Mouse (Mus musculus) myocyte (in vitro differentiated cells): ENCODE results near the gene Csf2rb. TPM values are rescaled to one million over a fixed set of nuclear protein-coding genes. Genes with fewer than 3 reads are reported as not detected.

Experiments
- H3K27me3 ChIP-seq: one replicate; pipeline ENCODE4 v1.6.1; 2011; ENCODE audit not compliant: control insufficient read depth, insufficient read depth, insufficient read length
- H3K36me3 ChIP-seq: one replicate; pipeline ENCODE4 v1.6.1; 2011; ENCODE audit not compliant: control insufficient read depth, insufficient read depth
- H3K4me2 ChIP-seq: one replicate; pipeline ENCODE4 v1.6.1; 2011; ENCODE audit warnings: low read depth, control low read depth
- H3K4me3 ChIP-seq: one replicate; pipeline ENCODE4 v1.5.1; 2011; ENCODE audit warnings: mild to moderate bottlenecking, control low read depth, moderate library complexity
- H3K79me2 ChIP-seq: one replicate; pipeline ENCODE4 v1.6.1; 2011; ENCODE audit not compliant: control insufficient read depth, insufficient read depth
- H3ac ChIP-seq: one replicate; pipeline ENCODE4 v1.6.1; 2011; ENCODE audit not compliant: control insufficient read depth, insufficient read length
- CEBPB ChIP-seq: IDR thresholded peaks from 2 replicates; pipeline ENCODE4 v1.6.1; 2011; ENCODE audit warnings: mild to moderate bottlenecking, moderate library complexity; ENCODE audit not compliant: poor library complexity, insufficient read depth, severe bottlenecking
- E2F4 ChIP-seq: IDR thresholded peaks from one replicate; pipeline ENCODE4 v1.6.1; 2011; ENCODE audit warnings: mild to moderate bottlenecking, control low read depth, moderate library complexity; ENCODE audit not compliant: insufficient read depth
- MAX ChIP-seq: IDR thresholded peaks from one replicate; pipeline ENCODE4 v1.6.1; 2011; ENCODE audit warnings: low read depth, mild to moderate bottlenecking, control low read depth
- MYOD1 ChIP-seq, 3 experiments: IDR thresholded peaks; one replicate each; pipeline ENCODE4 v1.6.1; 2011; ENCODE audit warnings: control low read depth in 2 of 3, low read depth in 2 of 3, mild to moderate bottlenecking in 2 of 3, moderate library complexity in 1 of 3; ENCODE audit not compliant: insufficient read length in 2 of 3, control insufficient read depth in 1 of 3
- MYOG ChIP-seq, 3 experiments: IDR thresholded peaks; one replicate each; pipeline ENCODE4 v1.6.1; 2011; ENCODE audit warnings: control low read depth in 2 of 3, low read depth in 2 of 3, mild to moderate bottlenecking in 2 of 3; ENCODE audit not compliant: insufficient read length in 2 of 3, control insufficient read depth in 1 of 3, insufficient read depth in 1 of 3
- POLR2A ChIP-seq: IDR thresholded peaks from one replicate; pipeline ENCODE4 v1.6.1; 2011; ENCODE audit warnings: low read depth, mild to moderate bottlenecking, control low read depth, moderate library complexity; ENCODE audit not compliant: insufficient read length
- POLR2AphosphoS2 ChIP-seq: IDR thresholded peaks from one replicate; pipeline ENCODE4 v1.6.1; 2011; ENCODE audit warnings: low read depth, control low read depth; ENCODE audit not compliant: insufficient read length
- REST ChIP-seq: IDR thresholded peaks from one replicate; pipeline ENCODE4 v1.6.1; 2011; ENCODE audit warnings: mild to moderate bottlenecking, control low read depth, moderate library complexity; ENCODE audit not compliant: insufficient read depth, insufficient read length
- SRF ChIP-seq: IDR thresholded peaks from one replicate; pipeline ENCODE4 v1.6.1; 2011; ENCODE audit warnings: low read depth; ENCODE audit not compliant: control insufficient read depth, insufficient read length
- TCF12 ChIP-seq: IDR thresholded peaks from one replicate; pipeline ENCODE4 v1.6.1; 2011; ENCODE audit warnings: mild to moderate bottlenecking, control low read depth; ENCODE audit not compliant: poor library complexity, insufficient read depth, severe bottlenecking
- TCF3 ChIP-seq: IDR thresholded peaks from one replicate; pipeline ENCODE4 v1.6.1; 2011; ENCODE audit warnings: low read depth, control low read depth; ENCODE audit not compliant: insufficient read length
- USF1 ChIP-seq: IDR thresholded peaks from one replicate; pipeline ENCODE4 v1.6.1; 2011; ENCODE audit warnings: low read depth, mild to moderate bottlenecking, control low read depth, moderate library complexity
- polyA plus RNA-seq: library from polyadenylated mRNA; unstranded; fragments of >200 nt; fragmentation: generic; extraction: Trizol; gene quantifications from one replicate; pipeline ENCODE4 v1.2.1, GENCODE M21; 2012; ENCODE audit warnings: missing spikeins

Gene Csf2rb
- polyA plus RNA-seq, 1 experiment: 0.08 TPM

GRCm38 (mm10) chr15:78369641-78370040, 44.1 kb downstream of the Csf2rb start:
- Histone ChIP-seq H3K27me3 (peaks cover 27% of the 10 kb centered on the region), H3ac (no peak overlapping the region), H3K4me3 (no peak overlapping the region), H3K36me3 (no peaks in the 10 kb centered on the region), H3K4me2 (no peak overlapping the region), H3K79me2 (no peaks in the 10 kb centered on the region)
- TF ChIP-seq E2F4: no peak
- no peak for TF ChIP-seq MYOG (IDR thresholded peaks at IDR 0.05; ENCODE audit: control insufficient read depth in 1 of 3, insufficient read depth in 1 of 3, insufficient read length in 2 of 3, low read depth in 2 of 3)
- TF ChIP-seq MYOD1 (IDR thresholded peaks at IDR 0.05; ENCODE audit: control insufficient read depth in 1 of 3, insufficient read length in 2 of 3, low read depth in 2 of 3): no peak
- TF ChIP-seq CEBPB: no peak
- no peak for TF ChIP-seq TCF3
- TF ChIP-seq POLR2AphosphoS2: no peak

- no peaks in the 10 kb centered on the region for H3K79me2 ChIP-seq
- no peak overlapping the region for H3K4me2 ChIP-seq
- H3K36me3 ChIP-seq: no peaks in the 10 kb centered on the region
- H3K27me3 ChIP-seq: peaks cover 35% of the 10 kb centered on the region
- H3K4me3 ChIP-seq: no peak overlapping the region
- TF ChIP-seq TCF12 (no peak), TCF3 (no peak), USF1 (no peak), POLR2AphosphoS2 (no peak), CEBPB (no peak), SRF (no peak), E2F4 (no peak), MAX (no peak), MYOG (IDR thresholded peaks at IDR 0.05; ENCODE audit: control insufficient read depth in 1 of 3, insufficient read depth in 1 of 3, insufficient read length in 2 of 3, low read depth in 2 of 3) (no peak)
- no peak overlapping the region for H3ac ChIP-seq
These were observed 47.2 kb downstream of the Csf2rb start for GRCm38 (mm10) chr15:78372796-78373195.

GRCm38 (mm10) chr15:78374204-78374603, 48.7 kb downstream of the Csf2rb start:
- H3K4me2 ChIP-seq: no peak overlapping the region
- peaks cover 41% of the 10 kb centered on the region for H3K27me3 ChIP-seq
- H3ac ChIP-seq: no peak overlapping the region
- H3K4me3 ChIP-seq: no peak overlapping the region
- H3K36me3 ChIP-seq: no peaks in the 10 kb centered on the region
- TF ChIP-seq CEBPB (no peak), POLR2AphosphoS2 (no peak), USF1 (no peak), MYOD1 (IDR thresholded peaks at IDR 0.05; ENCODE audit: control insufficient read depth in 1 of 3, insufficient read length in 2 of 3, low read depth in 2 of 3) (no peak), MYOG (IDR thresholded peaks at IDR 0.05; ENCODE audit: control insufficient read depth in 1 of 3, insufficient read depth in 1 of 3, insufficient read length in 2 of 3, low read depth in 2 of 3) (no peak), POLR2A (no peak), TCF3 (no peak), E2F4 (no peak), MAX (no peak), REST (no peak), TCF12 (no peak), SRF (no peak)
- H3K79me2 ChIP-seq: no peaks in the 10 kb centered on the region

GRCm38 (mm10) chr15:78377859-78378258, 52.3 kb downstream of the Csf2rb start:
- no peak for TF ChIP-seq USF1
- TF ChIP-seq SRF: no peak
- TF ChIP-seq MAX: no peak
- TF ChIP-seq REST: no peak
- TF ChIP-seq E2F4: no peak
- no peak for TF ChIP-seq POLR2A
- no peak for TF ChIP-seq CEBPB
- TF ChIP-seq POLR2AphosphoS2: no peak
- no peak for TF ChIP-seq MYOG (IDR thresholded peaks at IDR 0.05; ENCODE audit: control insufficient read depth in 1 of 3, insufficient read depth in 1 of 3, insufficient read length in 2 of 3, low read depth in 2 of 3)
- no peak for TF ChIP-seq TCF12
- no peak for TF ChIP-seq TCF3
- TF ChIP-seq MYOD1 (IDR thresholded peaks at IDR 0.05; ENCODE audit: control insufficient read depth in 1 of 3, insufficient read length in 2 of 3, low read depth in 2 of 3): no peak
- Histone ChIP-seq H3ac (no peak overlapping the region), H3K4me2 (no peak overlapping the region), H3K79me2 (no peaks in the 10 kb centered on the region), H3K4me3 (no peak overlapping the region), H3K27me3 (peaks cover 36% of the 10 kb centered on the region), H3K36me3 (no peaks in the 10 kb centered on the region)

- Histone ChIP-seq H3K4me3 (no peak overlapping the region), H3K79me2 (no peaks in the 10 kb centered on the region), H3K36me3 (no peaks in the 10 kb centered on the region), H3K27me3 (peaks cover 35% of the 10 kb centered on the region), H3ac (no peak overlapping the region), H3K4me2 (no peak overlapping the region)
- TF ChIP-seq E2F4: no peak
- TF ChIP-seq MYOG (IDR thresholded peaks at IDR 0.05; ENCODE audit: control insufficient read depth in 1 of 3, insufficient read depth in 1 of 3, insufficient read length in 2 of 3, low read depth in 2 of 3): no peak
- no peak for TF ChIP-seq REST
- TF ChIP-seq SRF: no peak
- no peak for TF ChIP-seq TCF3
- TF ChIP-seq POLR2A: no peak
- no peak for TF ChIP-seq MYOD1 (IDR thresholded peaks at IDR 0.05; ENCODE audit: control insufficient read depth in 1 of 3, insufficient read length in 2 of 3, low read depth in 2 of 3)
- TF ChIP-seq POLR2AphosphoS2: no peak
- no peak for TF ChIP-seq MAX
- no peak for TF ChIP-seq TCF12
- no peak for TF ChIP-seq CEBPB
- no peak for TF ChIP-seq USF1
These were observed 53.0 kb downstream of the Csf2rb start for GRCm38 (mm10) chr15:78378556-78378955.
